Mouse (Mus musculus) testis, postnatal 14 days (tissue): ENCODE data around the gene Gcm1.
A peak's percentile ranks its signal among the peaks of the same experiment; 100 is the strongest.
"Not testable (repeated sequence)": the region's sequence is repeated elsewhere in the genome, so short reads cannot be mapped to it uniquely, and the experiment has no call there.

Experiments
- DNase-seq: peaks from one replicate; pipeline ENCODE4 v3.0.0; 2021; ENCODE audit warnings: low spot score

Gcm1 gene

DNA sequence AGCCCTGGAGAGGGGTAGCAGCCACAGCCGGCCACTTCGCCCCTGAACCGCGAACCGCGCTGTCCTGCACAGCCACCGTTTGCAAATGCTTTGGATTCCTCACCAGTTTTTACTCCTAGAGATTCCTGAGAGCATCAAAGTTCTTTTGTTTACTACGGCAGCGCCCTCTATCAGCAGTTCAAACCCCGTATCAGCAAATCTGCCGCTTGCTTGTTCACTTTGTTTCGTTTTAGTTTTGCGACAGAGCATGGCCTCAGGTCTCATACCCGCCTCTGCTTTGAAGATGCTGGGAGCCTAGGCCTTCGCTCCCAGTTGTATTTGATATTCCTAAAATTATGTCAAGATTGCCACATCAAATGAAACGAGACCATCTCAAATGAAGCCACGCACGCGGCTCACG is 5.0 kb upstream of the Gcm1 start:
- DNase-seq, result peak; percentile 24

DNA sequence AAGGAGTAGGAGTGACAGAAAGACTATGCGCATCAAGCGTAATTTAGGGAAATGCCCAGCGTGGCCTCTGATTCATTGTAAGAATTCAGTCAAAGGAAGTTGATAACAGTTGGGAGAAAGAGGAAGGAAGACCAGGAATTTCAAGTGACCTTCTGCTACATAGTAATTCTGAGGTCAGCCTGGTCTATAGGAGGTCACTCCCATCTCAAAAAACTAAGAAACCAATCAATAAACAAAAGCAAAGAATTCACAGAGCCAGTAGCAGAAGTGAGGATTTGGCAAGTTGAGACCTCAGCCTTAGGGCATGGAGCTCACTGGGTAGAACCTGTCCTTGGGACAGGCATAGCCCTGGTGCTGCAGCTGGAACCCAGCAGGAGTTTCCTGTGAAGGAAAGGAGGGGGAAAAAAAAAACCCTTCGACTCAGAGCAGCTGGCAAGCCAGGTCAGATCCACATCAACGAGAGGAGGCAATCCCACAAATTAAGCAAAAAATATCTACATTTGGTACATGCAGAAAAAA is 1.2 kb upstream of the Gcm1 start:
- DNase-seq, result no peak

DNA sequence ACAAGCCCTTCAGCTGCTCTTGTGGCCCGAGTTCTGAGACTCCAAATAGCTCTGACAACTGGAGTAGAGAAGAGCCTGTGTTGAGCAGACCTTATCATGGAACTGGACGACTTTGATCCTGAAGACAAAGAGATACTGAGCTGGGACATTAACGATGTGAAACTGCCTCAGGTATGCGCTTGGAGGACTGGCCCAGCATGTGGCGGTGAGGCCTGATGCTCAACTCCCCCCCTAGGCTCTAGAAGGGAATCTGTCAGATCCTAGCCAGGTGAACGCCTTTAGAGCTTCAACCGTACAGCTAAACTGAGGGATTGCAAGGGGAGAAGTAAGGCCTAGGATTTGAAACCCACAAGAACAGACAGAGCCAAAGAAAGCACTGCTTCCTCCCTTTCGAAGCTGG is 2.1 kb downstream of the Gcm1 start:
- no peak for DNase-seq

DNA sequence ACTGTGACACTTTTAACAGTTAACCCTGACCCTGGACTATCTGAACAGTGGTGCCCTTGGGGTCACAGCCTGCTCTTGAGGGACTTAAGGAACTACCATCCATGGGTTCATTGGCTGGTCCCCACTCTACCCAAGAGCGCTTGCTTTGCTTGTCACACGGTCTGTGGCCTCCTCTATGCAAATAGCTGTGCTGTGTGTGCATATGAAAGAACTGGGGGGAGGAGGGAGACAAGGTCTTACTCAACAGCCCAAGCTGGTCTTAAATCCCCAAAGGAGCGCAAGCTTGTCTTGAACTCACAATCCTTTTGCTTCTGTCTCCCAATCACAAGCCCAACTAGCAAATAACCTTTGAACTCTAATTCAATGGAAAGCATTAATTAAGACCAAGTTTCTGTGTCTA is 2.6 kb downstream of the Gcm1 start:
- DNase-seq, result no peak

DNA sequence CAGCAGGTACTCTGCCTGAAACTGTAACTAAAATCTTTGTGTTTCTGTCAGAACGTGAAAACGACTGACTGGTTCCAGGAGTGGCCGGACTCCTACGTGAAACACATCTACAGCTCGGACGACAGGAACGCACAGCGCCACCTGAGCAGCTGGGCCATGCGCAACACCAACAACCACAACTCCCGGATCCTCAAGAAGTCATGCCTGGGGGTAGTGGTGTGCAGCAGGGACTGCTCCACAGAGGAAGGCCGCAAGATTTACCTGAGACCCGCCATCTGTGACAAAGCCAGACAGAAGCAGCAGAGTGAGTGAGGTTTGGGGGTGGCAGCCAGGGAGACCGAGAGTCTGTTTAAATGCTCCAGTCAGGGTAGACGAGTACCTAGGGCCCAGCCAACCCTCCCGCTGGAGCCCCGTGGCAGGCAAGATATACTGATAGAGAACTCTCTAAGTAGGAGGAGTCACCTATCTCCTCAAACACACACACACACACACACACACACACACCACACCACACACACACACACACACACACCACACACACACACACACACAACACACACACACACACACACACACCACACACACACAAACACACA is 7.9 kb downstream of the Gcm1 start:
- DNase-seq, result no peak

DNA sequence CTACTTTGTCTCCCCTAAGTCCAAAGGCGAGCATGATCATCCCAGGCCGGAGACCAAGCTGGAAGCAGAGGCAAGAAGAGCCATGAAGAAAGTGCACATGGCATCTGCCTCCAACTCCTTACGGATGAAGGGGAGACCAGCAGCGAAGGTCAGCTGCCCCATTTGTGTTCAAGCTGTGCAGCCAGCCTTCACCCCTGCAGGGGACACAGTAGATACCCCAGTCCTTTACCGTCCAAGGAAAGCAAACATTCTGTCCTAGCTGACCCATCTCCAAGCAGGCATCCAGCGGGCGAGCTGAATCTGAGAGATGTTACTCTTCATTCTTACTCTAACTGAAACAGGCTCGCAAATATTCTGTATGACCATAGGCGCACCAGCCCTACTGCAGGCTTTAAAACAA is 10.7 kb downstream of the Gcm1 start:
- no peak for DNase-seq

DNA sequence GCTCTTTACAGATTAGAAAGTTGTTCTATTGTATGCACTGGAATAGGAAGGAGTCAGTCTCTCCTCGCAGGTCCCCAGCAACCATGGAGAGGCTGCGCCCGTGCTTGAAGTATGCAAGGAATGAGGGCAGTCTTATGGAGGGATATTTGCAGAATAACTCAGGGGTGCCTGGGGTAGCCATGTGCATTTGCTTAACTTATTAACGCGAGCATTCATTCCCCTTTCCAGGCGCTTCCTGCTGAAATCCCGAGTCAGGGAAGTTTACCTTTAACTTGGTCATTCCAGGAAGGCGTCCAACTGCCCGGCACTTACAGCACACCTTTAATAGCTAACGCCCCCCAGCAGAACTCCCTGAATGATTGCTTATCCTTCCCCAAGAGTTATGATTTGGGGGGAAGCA is 12.4 kb downstream of the Gcm1 start:
- no peak for DNase-seq

DNA sequence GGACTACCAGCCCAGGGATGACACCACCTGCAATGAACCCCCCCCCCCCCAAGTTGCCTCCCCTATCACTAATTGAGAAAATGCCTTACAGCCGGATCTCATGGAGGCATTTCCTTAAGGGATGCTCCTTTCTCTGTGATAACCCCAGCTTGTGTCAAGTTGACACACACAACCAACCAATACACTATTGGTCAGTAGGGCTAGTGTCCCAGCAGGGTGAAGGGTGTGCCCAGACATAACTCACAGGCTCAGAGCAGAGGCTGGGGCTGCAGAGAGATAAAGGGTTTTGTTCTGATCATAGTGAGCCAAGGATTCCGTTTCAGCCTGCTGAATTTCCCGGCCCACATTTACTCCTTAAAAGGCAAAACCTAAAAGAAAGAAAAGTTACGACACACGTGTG is 18.8 kb downstream of the Gcm1 start:
- DNase-seq, result no peak

DNA sequence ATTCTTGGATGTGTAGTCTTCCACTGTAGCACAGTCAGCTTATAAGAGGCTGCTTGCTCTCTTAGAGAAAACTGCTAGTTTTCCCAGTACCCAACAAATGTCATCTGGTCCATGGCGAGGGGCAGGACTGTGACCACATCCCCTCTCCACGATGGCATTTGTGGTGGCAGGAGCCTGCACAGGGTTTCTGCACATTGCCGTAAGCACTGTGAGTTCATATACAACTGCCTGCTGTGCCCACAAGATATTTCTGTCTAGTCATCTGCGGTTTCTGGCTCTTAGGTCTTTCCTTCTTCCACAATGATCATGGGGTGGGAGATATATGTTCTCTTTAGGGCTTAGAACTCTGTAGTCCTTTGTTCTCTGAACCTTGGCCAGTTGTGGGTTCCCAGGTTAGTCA is 19.9 kb downstream of the Gcm1 start:
- DNase-seq, result no peak

DNA sequence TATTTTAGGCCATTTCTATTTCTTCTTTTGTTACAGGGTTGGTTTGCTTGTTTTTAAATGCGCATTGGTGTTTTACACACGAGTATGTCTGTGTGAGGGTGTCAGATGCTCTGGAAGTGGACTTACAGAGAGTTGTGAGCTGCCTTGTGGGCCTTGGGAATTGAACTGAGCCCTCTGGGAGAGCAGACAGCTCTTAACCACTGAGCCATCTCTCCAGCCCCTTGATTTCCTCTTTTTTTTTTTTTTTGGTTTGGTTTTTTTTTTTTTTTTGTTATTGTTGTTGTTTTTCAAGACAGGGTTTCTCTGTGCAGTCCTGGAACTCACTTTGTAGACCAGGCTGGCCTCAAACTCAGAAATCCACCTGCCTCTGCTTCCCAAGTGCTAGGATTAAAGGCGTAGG is 21.6 kb downstream of the Gcm1 start:
- DNase-seq, result not testable (repeated sequence)

DNA sequence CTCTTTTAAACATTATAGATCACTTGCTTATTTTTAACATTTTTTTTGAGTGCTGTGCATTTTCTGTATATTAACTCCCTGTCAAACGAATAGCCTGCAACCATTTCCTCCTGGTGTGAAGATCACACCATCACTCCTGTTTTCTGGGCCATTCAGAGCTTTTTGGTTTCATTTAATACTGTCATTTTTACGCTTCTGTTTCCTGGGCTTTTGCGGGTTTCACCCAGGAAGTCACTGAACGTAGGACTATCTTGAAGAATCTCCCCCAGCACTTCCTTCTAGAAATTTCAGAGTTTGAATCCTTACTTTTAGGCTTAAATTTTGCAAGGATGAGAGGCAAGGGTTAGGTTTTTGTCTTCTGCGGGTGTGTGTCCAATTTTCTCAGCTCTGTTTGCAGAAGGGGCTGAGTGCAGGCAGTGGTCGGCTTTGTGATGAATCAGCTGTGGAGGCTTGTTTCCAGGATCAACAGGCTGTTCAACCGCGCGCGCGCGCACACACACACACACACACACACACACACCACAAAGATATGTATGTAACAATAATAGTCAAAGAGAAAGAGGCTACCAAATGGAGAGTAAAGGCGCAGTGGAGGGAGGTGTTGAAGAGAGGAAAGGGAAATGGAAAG is 22.1 kb downstream of the Gcm1 start:
- DNase-seq, result no peak

DNA sequence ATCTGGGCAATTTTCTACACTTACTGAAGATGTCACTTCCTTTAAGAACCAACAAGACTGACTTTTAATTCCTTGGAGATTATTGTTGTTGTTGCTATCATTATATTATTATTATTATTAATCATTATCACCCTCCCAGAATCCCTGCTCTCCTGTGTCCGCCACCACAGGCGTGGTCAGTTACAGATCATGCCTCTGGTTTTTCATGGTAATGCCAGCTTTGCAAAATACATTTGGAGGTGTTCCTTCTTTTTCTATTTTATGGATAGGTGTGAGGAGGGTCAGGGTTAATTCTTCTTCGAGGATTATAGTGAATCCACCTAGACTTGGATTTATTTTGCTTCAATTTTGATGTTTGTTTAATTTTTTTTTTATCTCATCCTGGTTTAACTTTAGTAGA is 23.5 kb downstream of the Gcm1 start:
- no peak for DNase-seq

DNA sequence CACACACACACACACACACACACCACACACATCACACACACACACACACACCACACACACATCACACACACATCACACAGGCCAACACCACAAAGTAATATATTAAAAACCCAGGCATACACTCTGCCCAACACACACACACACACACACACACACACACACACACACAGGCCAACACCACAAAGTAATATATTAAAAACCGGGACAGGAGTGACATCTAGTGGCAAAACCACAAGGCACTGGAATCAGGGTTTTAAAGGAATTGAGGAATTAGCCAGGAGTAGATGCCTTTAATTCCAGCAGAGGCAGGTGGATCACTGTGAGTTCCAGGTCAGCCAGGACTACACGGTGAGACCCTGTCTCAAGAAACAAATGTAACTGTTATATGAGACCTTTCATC is 26.5 kb downstream of the Gcm1 start:
- no peak for DNase-seq

DNA sequence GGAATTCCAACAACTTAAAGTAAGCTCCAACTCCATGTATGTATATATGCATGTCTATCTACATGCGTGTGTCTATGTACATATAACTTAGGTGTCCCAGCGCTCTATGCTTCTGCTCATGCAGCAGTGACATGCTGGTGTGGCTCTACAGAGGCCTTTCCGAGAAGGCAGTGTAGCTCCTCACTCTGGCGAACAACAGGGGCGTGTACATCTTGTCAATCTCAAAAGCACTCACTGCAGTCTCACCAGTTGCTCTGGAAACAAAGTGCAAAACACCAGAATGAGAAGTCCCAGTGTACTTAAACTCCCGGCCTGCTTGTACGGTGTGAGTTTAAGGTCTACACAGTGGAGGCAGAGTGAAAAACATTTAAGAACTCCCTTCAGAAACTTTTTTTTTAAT is 30.1 kb downstream of the Gcm1 start:
- DNase-seq, result no peak

DNA sequence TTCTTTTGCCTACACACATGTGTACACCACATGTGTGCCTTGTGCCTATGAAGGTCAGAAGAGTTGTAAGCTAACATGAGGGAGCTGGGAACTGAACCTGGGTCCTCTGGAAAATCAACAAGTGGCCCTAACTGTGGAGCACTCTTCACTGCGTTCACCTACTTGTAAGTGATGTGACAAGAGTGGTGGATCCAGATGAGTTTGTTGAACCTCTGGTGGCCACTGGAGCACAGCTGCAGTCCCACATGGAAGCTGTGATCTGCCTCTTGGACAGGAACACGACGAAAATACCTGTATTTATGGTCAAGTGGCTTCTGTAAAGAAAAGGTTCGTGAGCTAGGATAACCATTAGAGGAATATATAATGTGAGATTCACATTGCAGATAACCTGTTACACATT is 32.6 kb downstream of the Gcm1 start:
- no peak for DNase-seq

DNA sequence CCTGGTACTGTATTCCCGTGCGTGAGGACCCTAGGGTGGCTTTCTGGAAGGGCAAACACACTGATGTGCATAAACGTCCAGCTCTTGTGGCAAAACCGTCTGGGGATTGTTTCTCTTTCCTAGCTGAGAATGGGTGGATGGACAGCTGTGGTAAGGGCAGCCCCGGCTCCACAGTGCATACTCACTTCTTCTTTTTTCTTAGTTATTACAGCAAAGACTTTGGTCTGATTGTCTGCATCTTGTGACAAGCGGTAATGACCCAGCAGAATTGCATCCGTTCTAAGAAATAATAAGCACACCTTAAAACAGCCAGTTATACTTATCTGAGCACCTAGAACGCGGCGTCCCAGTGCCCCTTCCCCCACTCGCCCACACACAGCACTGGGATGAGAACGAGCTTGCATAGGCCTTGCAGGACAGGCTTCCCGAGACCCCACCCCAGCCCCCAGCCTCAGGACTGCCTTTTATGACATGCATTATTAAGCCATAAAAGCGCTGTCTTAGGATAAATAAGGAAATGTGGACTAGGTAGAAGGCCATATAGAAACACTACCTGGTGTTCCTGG is 34.1 kb downstream of the Gcm1 start:
- no peak for DNase-seq

DNA sequence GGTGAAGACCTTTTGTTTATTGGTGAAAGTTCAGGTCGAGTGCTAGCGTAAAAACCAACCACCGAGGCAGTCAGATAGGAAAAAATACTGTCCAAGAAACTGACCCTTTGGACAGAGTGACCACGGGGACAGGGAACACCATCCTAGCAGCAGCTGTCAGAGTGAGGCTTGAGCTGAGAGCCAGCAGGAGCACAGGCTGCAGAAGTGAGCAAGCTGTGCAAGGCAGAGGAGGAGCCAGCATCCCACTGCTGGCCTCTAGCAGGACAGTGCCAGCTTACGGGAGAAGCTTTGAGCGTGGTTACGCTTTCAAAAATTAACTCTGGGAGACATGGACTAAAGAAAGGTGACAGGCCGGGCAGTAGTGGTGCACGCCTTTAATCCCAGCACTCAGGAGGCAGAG is 36.0 kb downstream of the Gcm1 start:
- DNase-seq, result no peak

DNA sequence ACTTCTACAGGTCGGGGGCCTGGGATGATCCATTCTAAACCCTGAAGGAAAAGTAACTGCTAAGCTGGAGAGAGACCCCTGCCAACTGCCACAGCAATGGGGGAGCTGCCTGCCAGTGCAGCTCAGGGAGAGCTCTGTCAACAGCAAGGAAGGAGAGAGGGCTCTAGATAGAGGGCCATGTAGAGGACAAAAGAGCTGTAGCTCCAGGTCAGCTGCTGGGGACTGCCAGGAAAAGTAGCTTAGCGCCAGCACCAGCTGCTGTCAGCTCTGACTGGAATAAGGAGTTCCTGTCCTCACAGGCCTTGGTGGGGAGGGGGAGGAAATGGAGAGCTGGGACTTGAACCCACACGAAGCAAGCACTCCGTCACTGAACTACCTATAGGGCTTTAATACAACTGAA is 36.8 kb downstream of the Gcm1 start:
- DNase-seq, result no peak

DNA sequence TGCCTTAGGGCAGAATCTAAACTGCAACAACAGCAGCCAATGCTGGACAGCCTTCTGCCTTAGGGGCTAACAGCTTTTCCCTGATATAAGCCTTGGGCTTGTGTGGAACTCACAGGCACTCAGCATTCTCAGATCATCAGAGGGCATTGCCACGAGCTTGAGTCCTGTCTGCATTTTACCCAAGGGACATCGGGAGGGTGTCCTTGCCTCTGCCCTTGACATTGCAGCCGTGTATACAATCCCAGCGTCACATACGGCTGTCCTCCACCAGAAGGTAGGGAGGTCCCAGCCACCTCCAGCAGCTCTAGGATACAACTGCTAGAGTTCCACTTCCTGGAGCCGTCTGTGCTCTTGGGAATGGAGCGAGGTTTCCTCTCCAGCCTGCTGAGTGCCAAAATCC is 37.2 kb downstream of the Gcm1 start:
- no peak for DNase-seq

DNA sequence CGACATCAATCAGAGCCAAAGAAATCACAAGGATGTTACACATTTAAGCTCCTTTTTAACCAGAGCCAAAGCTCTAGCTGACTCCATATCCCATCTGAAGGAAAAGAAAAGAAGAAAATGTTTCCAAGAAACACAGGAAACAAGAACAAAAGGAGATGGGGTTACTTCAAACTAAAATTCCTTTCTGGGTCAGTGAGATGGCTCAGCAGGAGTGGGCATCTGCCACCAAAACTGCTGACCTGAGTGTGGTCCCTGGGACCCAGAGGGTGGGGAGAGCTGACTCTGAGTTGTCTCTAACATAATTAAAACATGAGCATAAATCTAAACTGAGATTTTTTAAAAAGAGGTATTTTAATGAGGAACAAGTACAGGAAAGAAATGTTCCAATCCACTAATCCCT is 38.2 kb downstream of the Gcm1 start:
- no peak for DNase-seq

DNA sequence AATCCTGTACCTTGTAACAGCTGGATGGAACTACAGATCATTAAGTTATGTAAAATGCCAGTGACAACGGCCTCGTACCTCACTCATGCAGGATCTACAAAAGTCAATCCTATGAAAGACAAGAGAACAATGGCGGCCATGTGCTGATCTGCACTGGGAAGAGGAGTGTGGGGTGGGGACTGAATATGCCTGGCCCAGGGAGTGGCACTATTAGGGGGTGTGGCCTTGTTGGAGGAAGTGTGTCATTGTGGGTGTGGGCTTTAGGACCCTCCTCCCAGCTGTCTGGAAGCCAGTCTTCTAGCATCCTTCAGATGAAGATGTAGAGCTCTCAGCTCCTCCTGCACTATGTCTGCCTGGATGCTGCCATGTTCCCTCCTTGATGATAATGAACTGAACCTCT is 38.9 kb downstream of the Gcm1 start:
- DNase-seq, result no peak

DNA sequence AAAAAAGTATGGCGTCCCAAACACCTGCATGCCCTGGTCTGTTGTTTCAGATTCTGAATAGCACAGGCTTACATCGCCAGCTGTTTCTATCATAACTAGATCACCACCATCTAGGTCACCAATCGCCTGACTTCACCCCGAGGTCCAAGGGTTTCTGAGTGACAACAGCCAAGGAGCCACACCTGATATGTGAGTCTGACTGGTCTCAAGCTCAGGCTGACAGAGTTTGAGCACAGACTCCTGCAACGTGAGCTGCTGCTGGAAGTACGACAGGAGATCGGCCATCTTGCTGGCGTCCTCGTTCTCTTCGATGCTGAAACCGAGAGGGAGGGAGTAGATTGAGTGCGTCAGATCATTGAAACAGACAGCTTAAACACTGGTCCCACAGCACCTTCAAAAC is 44.0 kb downstream of the Gcm1 start:
- DNase-seq, result no peak

DNA sequence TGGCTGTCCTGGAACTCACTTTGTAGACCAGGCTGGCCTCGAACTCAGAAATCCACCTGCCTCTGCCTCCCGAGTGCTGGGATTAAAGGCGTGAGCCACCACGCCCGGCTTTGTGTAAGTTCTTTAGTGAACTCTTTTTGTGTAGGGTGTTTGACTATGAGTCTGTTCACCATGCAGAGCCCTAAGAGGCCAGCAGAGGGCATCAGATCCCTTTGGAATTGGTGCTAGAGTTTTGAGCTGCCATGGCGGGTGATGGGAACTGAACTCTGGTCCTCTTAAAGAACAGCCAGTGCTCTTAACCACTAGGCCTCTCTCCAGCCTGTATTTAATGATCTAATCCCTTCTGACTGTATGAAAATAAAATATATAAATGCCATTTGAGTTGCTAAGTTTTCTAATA is 44.7 kb downstream of the Gcm1 start:
- no peak for DNase-seq

DNA sequence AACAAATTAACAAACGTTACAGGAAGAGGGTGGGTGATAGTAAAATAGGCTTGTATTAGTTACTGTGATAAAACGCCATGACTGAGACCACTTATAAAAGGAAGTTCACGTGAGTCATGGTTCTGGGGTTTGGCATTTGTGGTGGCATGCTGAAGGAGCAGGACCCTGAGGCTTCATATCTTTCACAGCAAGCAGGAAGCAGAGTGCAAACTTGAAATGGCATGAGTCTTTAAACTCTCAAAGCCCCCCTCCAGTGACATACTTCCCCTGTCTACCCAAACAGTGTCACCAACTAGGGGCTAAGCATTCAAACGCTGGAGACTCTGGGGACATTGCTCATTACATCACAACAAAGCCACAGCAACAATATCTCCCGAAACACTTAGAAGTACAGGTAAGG is 49.2 kb downstream of the Gcm1 start:
- DNase-seq, result no peak
